Mouse (Mus musculus) brain, embryonic 14.5 days (tissue): ENCODE measurements around the gene Esp24. TPM values are rescaled to one million over a fixed set of nuclear protein-coding genes. Genes with fewer than 3 reads are reported as not detected.
A peak's percentile ranks its signal among the peaks of the same experiment; 100 is the strongest.
"Not testable (repeated sequence)": the region's sequence is repeated elsewhere in the genome, so short reads cannot be mapped to it uniquely, and the experiment has no call there.

Experiments
- DNase-seq: peaks from one replicate; pipeline ENCODE4 v3.0.0-alpha.2; 2011; ENCODE audit warnings: low read depth
- CTCF ChIP-seq: fragments of 200-500 bp; IDR thresholded peaks from 2 replicates; pipeline ENCODE4 v1.5.1; 2012; ENCODE audit warnings: inconsistent platforms, mild to moderate bottlenecking, moderate library complexity, borderline replicate concordance; ENCODE audit not compliant: insufficient read depth, insufficient read length; ENCODE audit errors: extremely low read depth
- POLR2A ChIP-seq: fragments of 200-500 bp; IDR thresholded peaks from 2 replicates; pipeline ENCODE4 v1.6.1; 2012; ENCODE audit warnings: mild to moderate bottlenecking, inconsistent platforms, borderline replicate concordance; ENCODE audit not compliant: poor library complexity, insufficient read depth, insufficient read length, severe bottlenecking; ENCODE audit errors: extremely low read depth
- polyA plus RNA-seq: library from polyadenylated mRNA; depleted of rRNA; stranded (reverse); fragments of >200 nt; gene quantifications from 2 replicates; pipeline ENCODE4 v1.2.3, GENCODE M21; 2012; rRNA removed

Gene Esp24
- polyA plus RNA-seq, result not detected in 2 replicates

GRCm38 (mm10) chr17:39036395-39036794 is at the start of gene Esp24:
TSS of gene Esp24 (plus strand) at chr17:39036695.
- not testable (repeated sequence) for DNase-seq

- DNase-seq, result no peak
- TF ChIP-seq POLR2A, result no peak
- TF ChIP-seq CTCF, result no peak
Observed at GRCm38 (mm10) chr17:39009846-39010245, 26.6 kb upstream of the Esp24 start.

- TF ChIP-seq CTCF (no peak), POLR2A (no peak)
- DNase-seq, result peak; percentile 18
Observed at GRCm38 (mm10) chr17:39010675-39011638, 25.5 kb upstream of the Esp24 start.

GRCm38 (mm10) chr17:39017184-39017583 is 19.3 kb upstream of the Esp24 start:
- DNase-seq, result peak; percentile 23
- TF ChIP-seq CTCF, result no peak
- no peak for TF ChIP-seq POLR2A

- DNase-seq, result no peak
- no peak for TF ChIP-seq POLR2A
- TF ChIP-seq CTCF, result no peak
Observed at GRCm38 (mm10) chr17:39043241-39043640, 6.7 kb downstream of the Esp24 start, which contains the start of gene Gm21903. TSS of gene Gm21903 (minus strand) at chr17:39043341.

GRCm38 (mm10) chr17:39063641-39064040 is 27.1 kb downstream of the Esp24 start:
- TF ChIP-seq CTCF, result no peak
- no peak for TF ChIP-seq POLR2A
- no peak for DNase-seq

- no peak for DNase-seq
- no peak for TF ChIP-seq POLR2A
- TF ChIP-seq CTCF, result no peak
Observed at GRCm38 (mm10) chr17:39076937-39077336, 40.4 kb downstream of the Esp24 start, which contains the start of gene Esp23. TSS of gene Esp23 (minus strand) at chr17:39077037.

Other genes starting within 250 kb of the Esp24 start
- gene Gm21903, start 6.6 kb downstream of the Esp24 start, polyA plus RNA-seq, result not detected in 2 replicates
- not detected in 2 replicates for gene Esp23, start 40.3 kb downstream of the Esp24 start, polyA plus RNA-seq
- gene Esp22, start 58.6 kb downstream of the Esp24 start, polyA plus RNA-seq, result not detected in 2 replicates